19 mouse cellular contexts compared by ENCODE assay signal in genomic region chr1:172140160-172140559, GRCm38 (mm10).
"Had no signal": no experiment of that assay in that cellular context is flagged by ENCODE, and none has a peak within 500 bp of the region (broad histone marks: within the 10 kb centered on the region; RNA-seq: fewer than 3 reads in every experiment).

No protein-coding gene starts in this region.

- ATAC-seq: midbrain, embryonic 13.5 days; midbrain, embryonic 15.5 days had no signal

- H3K4me3 ChIP-seq: megakaryocyte, embryonic 14.5 days; midbrain, embryonic 13.5 days; midbrain, embryonic 15.5 days; neural tube, embryonic 13.5 days; neural tube, embryonic 15.5 days had no signal

- H3K27ac ChIP-seq: macrophage; midbrain, embryonic 13.5 days; midbrain, embryonic 15.5 days; neural tube, embryonic 13.5 days; neural tube, embryonic 15.5 days had no signal

- H3K36me3 ChIP-seq: midbrain, embryonic 15.5 days had no signal

- H3K4me1 ChIP-seq: midbrain, embryonic 13.5 days; midbrain, embryonic 15.5 days; neural tube, embryonic 13.5 days; neural tube, embryonic 15.5 days had no signal

- H3K27me3 ChIP-seq: megakaryocyte, embryonic 14.5 days; midbrain, embryonic 13.5 days; midbrain, embryonic 15.5 days; neural tube, embryonic 13.5 days; neural tube, embryonic 15.5 days had no signal

- H3K9ac ChIP-seq: lung, embryonic 14.5 days; midbrain, embryonic 13.5 days; midbrain, embryonic 15.5 days; neural tube, embryonic 13.5 days; neural tube, embryonic 15.5 days had no signal

- H3K9me3 ChIP-seq: megakaryocyte, embryonic 14.5 days; midbrain, embryonic 13.5 days; midbrain, embryonic 15.5 days; neural tube, embryonic 13.5 days; neural tube, embryonic 15.5 days had no signal

- H3K4me2 ChIP-seq: lung, embryonic 14.5 days; midbrain, embryonic 11.5 days; midbrain, embryonic 13.5 days; midbrain, embryonic 15.5 days; neural tube, embryonic 13.5 days; neural tube, embryonic 15.5 days had no signal

- DNase-seq: lung, adult 18-20 months; lung, embryonic 14.5 days; lung, postnatal 14 days; lung, postnatal 36 days; retina, postnatal 1 day; right cerebral cortex, adult 18-20 months; right cerebral cortex, postnatal 25 days; right cerebral cortex, postnatal 4 days; spleen, adult 18-20 months; thymus, adult 18-20 months; thymus, postnatal 14 days; thymus, postnatal 36 days had no signal
